Mouse (Mus musculus) erythroblast, embryonic 14.5 days (primary cell): ENCODE data around the gene Rora.

Source experiments
- GATA1 ChIP-seq: IDR thresholded peaks from 2 replicates; pipeline ENCODE4 v1.6.1; 2012; ENCODE audit warnings: low read length, inconsistent platforms, mixed read lengths
- TAL1 ChIP-seq: IDR thresholded peaks from 3 replicates; pipeline ENCODE4 v1.6.1; 2012; ENCODE audit warnings: low read length, inconsistent platforms, mixed read lengths

DNA sequence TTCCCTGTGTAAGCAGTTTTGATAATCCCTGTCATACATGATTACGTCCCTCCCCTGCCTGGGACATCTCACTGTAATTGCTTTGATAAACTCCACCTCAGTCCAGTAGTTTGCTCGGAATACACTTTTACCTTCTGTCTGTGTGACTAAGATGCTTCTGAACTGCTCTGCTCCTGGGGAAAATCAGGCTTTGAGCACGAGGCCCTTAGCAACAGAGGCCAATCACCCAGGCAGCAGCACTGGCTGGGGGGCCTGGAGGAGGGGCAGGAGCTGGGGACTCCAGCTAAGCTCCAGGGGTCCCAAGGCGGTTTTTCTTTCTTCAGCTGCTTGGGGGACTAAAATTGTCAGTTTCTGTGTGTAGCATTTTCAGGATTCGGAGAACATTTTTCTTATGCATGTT lies 32.0 kb downstream of the Rora start:
- TF ChIP-seq GATA1 = no peak
- no peak for TF ChIP-seq TAL1
